Mouse (Mus musculus): ENCODE measurements at regions not wholly inside any gene's neighbourhood (a gene's known extent, or its start where the extent isn't known, plus 50 kb on each side); places are given as distances from the start of the nearest gene placed in this dataset.

DNA sequence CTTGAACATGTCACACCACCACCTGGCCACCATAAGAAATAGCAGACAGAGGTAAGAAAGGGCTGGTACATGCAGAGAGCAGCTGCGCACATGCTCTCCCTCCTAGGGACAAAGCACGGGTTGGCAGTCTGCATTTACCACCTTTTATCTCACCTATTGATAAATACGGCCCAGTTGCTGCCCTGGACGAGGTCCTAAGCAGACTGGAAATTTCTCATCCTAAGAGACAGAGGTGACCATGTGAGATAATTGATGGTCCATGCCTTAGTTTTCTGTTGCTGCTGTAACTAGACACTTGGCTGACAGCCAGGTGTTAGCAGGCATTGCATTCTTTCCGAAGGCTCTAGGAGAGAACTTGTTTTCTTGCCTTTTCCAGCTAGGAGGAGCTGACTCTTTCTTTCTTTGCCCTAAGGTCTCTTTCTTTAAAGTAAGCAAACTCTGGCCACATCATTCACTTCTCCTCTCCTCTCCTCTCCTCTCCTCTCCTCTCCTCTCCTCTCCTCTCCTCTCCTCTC, 526.8 kb upstream of the Kdm8 start:
- TF ChIP-seq CTCF (IDR thresholded peaks at IDR 0.05; ENCODE audit: borderline replicate concordance, insufficient read depth, low read length) = no peak
- no peak for TF ChIP-seq POLR2A (IDR thresholded peaks at IDR 0.05; ENCODE audit: low read depth, low read length)
